In the genomic region with DNA sequence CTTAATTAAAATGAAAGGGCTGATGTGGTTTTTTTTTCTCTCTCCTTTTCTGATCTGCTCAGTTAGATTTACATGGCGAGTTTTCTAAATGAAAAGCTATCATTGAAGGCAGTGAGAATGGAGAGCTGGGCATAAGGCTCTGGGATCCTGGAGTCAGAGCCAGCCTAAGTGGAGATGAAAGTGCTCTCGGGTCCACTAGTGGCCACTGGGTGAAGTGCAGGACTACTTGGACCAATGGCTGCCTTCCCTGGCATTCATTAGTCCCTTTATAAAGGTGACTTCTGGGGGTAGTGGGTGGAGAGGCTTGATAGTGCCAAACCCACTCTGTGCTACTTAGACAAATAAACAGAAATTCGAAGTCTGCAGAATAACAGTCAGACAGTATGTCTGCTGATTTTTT, we compare ENCODE assay signal across 9 mouse cellular contexts. TPM values are rescaled to one million over a fixed set of nuclear protein-coding genes. Genes with fewer than 3 reads are reported as not detected.
DNase-seq lines count a peak whose midpoint lies in the region; ATAC-seq and TF ChIP-seq lines count a peak whose summit lies in the region.
"Had no signal": no experiment of that assay in that cellular context is flagged by ENCODE, and none has a peak within 500 bp of the region (broad histone marks: within the 10 kb centered on the region; RNA-seq: fewer than 3 reads in every experiment).

No protein-coding gene starts in this region.

- intact Hi-C loops in left cerebral cortex, adult 2 months (cut with DNase I): no loop called here

- no peak for ATAC-seq in cerebellum, adult (ENCODE audit: insufficient number of reproducible peaks, low FRiP score, low TSS enrichment)
- no peak for ATAC-seq in lung, postnatal 0 days
- ATAC-seq in erythroblast, adult 5-6 weeks (replicated peaks; ENCODE audit: low FRiP score, poor library complexity, severe bottlenecking): no peak
- no peak for ATAC-seq in intestine, embryonic 15.5 days

- no peaks in the 10 kb centered on the region for H3K4me1 ChIP-seq in lung, postnatal 0 days (ENCODE audit: insufficient read depth, low read depth, low read length)
- no peaks in the 10 kb centered on the region for H3K4me1 ChIP-seq in intestine, embryonic 15.5 days (replicated peaks)
- H3K4me1 ChIP-seq: limb, embryonic 13.5 days had no signal

- H3K4me3 ChIP-seq in left cerebral cortex, adult 2 months: no peak overlapping the region
- H3K4me3 ChIP-seq in lung, postnatal 0 days (ENCODE audit: low read depth, low read length): no peak overlapping the region
- no peak overlapping the region for H3K4me3 ChIP-seq in intestine, embryonic 15.5 days (replicated peaks)
- H3K4me3 ChIP-seq: limb, embryonic 13.5 days had no signal

- H3K9ac ChIP-seq in lung, postnatal 0 days (replicated peaks; ENCODE audit: low read depth): no peak overlapping the region
- no peak overlapping the region for H3K9ac ChIP-seq in intestine, embryonic 15.5 days
- H3K9ac ChIP-seq: limb, embryonic 13.5 days had no signal

- no peak for TF ChIP-seq EP300 in lung, postnatal 0 days (IDR thresholded peaks at IDR 0.05)

- H3K27me3 ChIP-seq in lung, postnatal 0 days (replicated peaks; ENCODE audit: insufficient read depth, low read length): no peaks in the 10 kb centered on the region
- H3K27me3 ChIP-seq in intestine, embryonic 15.5 days (replicated peaks): no peaks in the 10 kb centered on the region
- H3K27me3 ChIP-seq: limb, embryonic 13.5 days had no signal

- no peaks in the 10 kb centered on the region for H3K9me3 ChIP-seq in lung, postnatal 0 days (ENCODE audit: low read length)
- H3K9me3 ChIP-seq in intestine, embryonic 15.5 days: no peaks in the 10 kb centered on the region

- no peak overlapping the region for H3K4me2 ChIP-seq in lung, postnatal 0 days (replicated peaks; ENCODE audit: low read depth, low read length)
- H3K4me2 ChIP-seq in intestine, embryonic 15.5 days (replicated peaks): no peak overlapping the region
- H3K4me2 ChIP-seq: limb, embryonic 13.5 days had no signal

- TF ChIP-seq CTCF in left cerebral cortex, adult 2 months (IDR thresholded peaks at IDR 0.05): peak; percentile 52
- peak; percentile 52 for TF ChIP-seq CTCF in lung, postnatal 0 days (IDR thresholded peaks at IDR 0.05)

- 71% methylated on average over 3 of the region's 3 CpGs for WGBS in lung, postnatal 0 days
- 81% methylated on average over 3 of the region's 3 CpGs for WGBS in intestine, embryonic 15.5 days

- no peak overlapping the region for H3K27ac ChIP-seq in left cerebral cortex, adult 2 months
- no peak overlapping the region for H3K27ac ChIP-seq in lung, postnatal 0 days (ENCODE audit: low read length)
- no peak overlapping the region for H3K27ac ChIP-seq in intestine, embryonic 15.5 days
- H3K27ac ChIP-seq: limb, embryonic 13.5 days had no signal

- H3K36me3 ChIP-seq in lung, postnatal 0 days (ENCODE audit: insufficient read depth, low read length): no peaks in the 10 kb centered on the region
- H3K36me3 ChIP-seq in intestine, embryonic 15.5 days: no peaks in the 10 kb centered on the region
- H3K36me3 ChIP-seq: limb, embryonic 13.5 days had no signal

- peak; percentile 60 to 64 for DNase-seq in cerebellum, postnatal 10 days
- no peak for DNase-seq in left cerebral cortex, adult 2 months (ENCODE audit: extremely low spot score in 1 of 2, low spot score in 2 of 2)
- DNase-seq in left cerebral cortex, adult 11 months (ENCODE audit: low spot score): no peak
- DNase-seq in R1 (ENCODE audit: low read depth, low spot score): peak; percentile 3
- no peak for DNase-seq in lung, postnatal 0 days (ENCODE audit: low spot score)

RNA-seq across cellular contexts. Expression of a gene that starts 5.0 kb away (rescaled TPM):
- total RNA-seq in left cerebral cortex, adult 2 months (2021): 1 to 10 TPM; 2.8 to 4.9 TPM
- polyA plus RNA-seq in lung, postnatal 0 days (2015; fragmentation: Nextera tagmentation; extraction: Ambion mirVana): 6.6 and 8.6 TPM in 2 replicates
- total RNA-seq in erythroblast, adult 5-6 weeks (2015; ENCODE audit: low replicate concordance): 52.6 and 61.2 TPM in 2 replicates
- total RNA-seq in erythroblast, adult 5-6 weeks (2017; ENCODE audit: low replicate concordance): 62.8 and 65.1 TPM in 2 replicates
- 15.6 and 17.5 TPM in 2 replicates for polyA plus RNA-seq in intestine, embryonic 15.5 days (2015; fragmentation: Nextera tagmentation; extraction: Ambion mirVana)

Comparison
In these comparisons a context has a peak if more than half of its experiments do, and no peak if none do; other contexts are left out.
1. DNase-seq: peak in cerebellum, postnatal 10 days (2 of 2) and R1 (single experiment); none in left cerebral cortex, adult 2 months (0 of 2), left cerebral cortex, adult 11 months (single experiment) and lung, postnatal 0 days (single experiment).
2. RNA of a gene that starts 5.0 kb away (total RNA-seq): 52.6 to 65.1 TPM in erythroblast, adult 5-6 weeks; 2.8 to 4.9 TPM in left cerebral cortex, adult 2 months; every median in the first group is over 4 times any median in the second.